Mouse (Mus musculus) spleen, embryonic (tissue): Measurements from ENCODE around the gene Inpp1.

ENCODE experiments used
- CTCF ChIA-PET: fragments of 350-600 bp; sonication (Branson Sonifier 250); formaldehyde crosslinking; loops from one replicate; lab custom pipeline; 2022; lab: Charles Lee

Inpp1 gene

DNA sequence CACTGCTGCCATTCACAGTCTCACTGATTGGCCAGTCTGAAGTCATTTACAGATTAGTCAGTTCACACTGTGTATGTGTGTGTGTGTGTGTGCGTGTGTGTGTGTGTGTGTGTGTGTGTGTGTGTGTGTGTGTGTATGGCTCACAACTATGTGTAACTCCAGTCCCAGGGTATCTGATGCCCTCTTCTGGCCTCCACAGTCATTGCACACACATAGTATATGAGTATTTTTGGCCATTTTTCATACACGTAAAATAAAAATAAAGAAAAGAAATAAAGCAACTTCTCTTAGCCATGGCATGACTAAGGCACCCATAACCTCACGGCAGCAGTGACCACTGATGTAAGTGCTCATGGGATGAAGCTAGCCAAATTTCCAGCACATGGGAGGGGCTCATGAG, 23.8 kb downstream of the Inpp1 start:
- CTCF ChIA-PET, result no interaction called here

DNA sequence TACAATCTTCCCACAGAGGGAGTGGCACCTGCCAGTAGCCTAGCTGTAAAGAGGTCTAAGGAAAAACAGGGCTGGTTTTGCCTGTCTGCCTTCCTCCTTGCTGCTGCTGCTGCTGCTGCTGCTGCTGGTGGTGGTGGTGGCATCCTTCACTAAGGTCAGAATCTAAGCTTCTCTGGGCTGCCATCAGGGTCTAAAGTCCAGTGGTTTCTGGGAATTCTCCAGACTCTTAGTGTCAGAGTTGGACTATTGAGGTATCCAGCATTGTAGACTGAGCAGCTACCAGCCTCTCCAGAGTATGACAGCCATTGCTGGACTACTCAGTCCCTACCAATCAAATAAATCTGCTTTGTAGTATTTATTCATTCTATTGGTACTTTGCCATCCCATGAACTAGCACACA, 24.8 kb downstream of the Inpp1 start:
- CTCF ChIA-PET, result interaction anchor here (0.5 kb wide), 1 partner anchor 145 kb away, joined by 3 read pairs; no protein-coding TSS in a partner anchor

DNA sequence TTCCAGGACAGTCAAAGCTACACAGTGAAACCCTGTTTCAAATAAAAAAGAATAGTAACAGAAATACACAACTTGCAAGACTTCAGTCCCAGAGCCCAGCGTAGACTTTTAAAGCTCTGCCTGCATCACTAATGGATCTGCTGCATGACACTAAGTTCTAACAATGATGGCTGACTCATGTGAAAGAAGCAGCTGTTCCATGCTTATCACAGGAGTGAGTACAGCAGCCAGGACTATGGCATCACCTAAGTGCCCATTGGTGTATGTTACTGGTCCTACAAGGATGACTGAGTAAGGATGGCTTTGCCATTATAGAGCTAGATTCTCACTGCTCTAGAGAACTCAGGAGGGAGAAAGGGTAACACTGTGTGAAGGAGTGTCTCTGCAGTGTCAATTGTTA, 30.2 kb downstream of the Inpp1 start:
- CTCF ChIA-PET, result no interaction called here

DNA sequence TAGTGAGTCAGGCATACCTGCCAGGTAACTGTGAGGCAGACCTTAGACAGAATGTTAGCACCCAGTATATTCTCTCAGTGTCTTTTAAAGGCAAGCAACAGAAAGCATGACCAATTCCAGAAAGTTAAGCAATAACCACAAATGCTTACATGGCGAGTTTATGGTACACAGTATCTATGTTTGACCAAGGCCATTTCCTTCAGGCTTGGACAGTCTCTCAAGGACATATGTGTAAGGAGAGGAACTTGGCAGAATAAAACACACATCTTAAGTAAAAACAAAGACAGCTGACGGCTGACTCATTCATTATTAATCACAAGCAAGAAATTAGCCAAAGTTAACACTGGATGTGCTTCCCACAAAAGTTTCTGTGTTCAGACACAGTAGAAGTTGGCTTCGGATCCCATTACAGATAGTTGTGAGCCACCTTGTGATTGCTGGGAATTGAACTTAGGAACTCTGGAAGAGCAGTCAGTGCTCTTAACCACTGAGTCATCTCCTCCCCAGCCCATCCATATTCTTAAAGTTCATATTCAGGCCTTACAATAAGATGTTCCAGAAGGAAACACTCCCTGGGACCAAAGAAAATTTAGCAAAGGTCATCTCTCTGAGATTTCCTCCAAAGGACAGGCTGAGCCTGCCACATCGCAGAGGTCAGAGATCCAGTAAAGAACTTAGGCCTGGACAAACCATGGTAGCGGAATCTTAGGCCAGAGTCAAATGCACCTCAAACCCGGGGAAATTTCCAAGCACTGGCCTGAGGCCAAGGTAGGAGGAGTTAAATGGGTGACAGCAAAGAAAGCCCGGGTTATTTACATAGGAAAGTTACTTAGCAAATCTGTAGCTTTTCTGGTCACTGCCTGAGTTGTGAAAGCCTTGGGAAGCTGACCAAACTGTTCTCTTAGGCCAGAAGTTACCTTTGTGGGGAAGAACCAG, 52.0 kb downstream of the Inpp1 start:
- CTCF ChIA-PET, result no interaction called here

DNA sequence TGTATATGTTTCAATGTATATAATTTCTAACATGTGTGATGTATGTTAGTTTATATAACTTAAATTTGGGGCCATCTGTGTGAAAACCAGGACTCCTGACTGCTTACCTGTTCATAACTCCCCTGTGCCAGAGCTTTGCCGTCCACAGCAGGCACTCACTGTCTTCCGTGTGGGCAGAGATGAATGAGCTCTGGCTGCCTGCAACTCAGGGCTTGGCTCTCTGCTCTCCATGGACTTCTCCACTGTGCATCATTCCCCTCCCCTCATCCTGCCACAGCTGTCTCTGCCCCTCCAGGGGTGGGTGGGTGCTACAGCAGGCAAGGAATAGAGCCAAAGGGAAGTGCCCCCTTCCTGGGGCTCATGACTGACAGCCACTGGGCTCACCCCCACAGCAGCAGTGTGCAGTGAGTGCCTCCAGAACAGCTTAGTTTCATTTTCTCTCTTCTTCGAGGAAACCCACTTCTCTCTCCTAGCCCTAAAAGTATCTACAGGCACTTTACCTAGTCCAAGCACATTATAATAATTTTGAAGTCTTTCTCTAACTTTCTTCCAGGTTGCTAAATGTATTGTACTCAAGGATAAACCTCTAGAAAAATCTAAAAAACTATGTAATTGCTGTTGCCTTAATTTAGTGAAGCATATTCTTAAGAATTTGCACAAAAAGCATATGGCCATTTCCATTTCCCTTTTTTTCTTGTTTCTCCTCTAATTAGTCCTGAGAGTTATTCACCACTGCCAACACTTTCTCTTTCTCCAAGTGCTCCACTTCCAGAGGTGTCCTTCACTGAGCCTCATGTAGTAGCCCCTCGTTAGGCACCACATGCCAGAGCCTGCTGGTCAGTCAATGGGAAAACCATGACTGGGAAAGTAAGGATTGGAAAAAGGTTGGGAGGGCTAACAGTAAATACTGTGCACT, 53.3 kb downstream of the Inpp1 start:
- CTCF ChIA-PET, result no interaction called here

DNA sequence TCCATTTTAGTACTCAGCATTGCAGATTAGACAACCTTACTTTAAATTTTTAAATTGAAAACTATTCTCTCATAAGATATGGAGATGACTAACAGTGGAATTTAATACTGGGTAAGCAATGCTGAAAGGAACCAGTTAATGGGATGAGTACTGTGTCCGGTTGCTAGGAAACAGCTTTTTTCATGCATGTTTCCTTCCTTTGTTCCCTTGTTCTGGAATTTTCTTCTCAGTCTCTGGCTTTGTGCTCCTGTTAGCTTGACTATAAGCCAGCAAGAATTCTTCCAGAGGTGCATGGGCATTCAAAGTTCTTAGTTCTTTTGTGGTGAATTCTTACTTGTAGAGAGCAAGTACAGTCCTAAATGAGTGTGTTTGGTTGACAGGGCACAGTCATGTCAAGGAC, 59.3 kb downstream of the Inpp1 start:
- CTCF ChIA-PET, result interaction anchor here (0.5 kb wide), 1 partner anchor 678 kb away, joined by 4 read pairs; no protein-coding TSS in a partner anchor

DNA sequence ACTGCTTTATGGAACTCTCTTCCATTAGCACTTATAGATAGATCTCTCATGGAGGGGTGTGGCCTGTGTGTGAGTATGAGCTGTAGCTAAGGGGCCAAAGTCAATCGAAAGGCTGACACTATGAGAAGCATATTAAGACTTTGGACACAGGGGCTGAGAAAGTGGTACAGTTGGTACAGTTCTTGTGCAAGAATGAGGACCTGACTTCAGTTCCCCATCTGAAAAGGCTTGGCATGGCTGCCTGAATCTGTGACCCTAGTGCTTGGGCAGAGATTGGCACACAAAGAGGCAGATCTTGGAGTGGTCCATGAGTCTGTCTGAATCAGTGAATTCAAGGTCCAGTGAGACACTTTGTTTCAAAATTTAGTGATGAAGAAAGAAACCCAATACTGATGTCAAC, 63.2 kb downstream of the Inpp1 start:
- CTCF ChIA-PET, result no interaction called here

DNA sequence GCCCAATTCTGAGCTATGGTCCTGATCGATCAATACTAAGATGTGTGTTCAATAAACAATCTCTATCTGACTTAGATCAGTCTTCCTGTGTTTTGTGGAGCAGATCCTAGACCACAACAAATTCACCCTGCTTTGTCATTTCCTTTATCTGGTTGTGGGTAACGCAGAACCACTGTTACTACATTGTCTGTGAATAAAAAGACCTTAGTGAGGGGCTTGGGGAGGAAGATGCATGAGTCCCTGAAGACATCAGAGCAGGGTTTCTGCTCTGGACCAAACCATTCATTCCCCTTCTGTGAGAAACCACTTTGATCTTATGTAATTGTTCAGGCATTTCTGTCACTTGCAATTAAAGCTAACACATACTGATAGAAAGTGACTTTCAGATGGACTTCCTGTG, 63.7 kb downstream of the Inpp1 start:
- CTCF ChIA-PET, result no interaction called here

DNA sequence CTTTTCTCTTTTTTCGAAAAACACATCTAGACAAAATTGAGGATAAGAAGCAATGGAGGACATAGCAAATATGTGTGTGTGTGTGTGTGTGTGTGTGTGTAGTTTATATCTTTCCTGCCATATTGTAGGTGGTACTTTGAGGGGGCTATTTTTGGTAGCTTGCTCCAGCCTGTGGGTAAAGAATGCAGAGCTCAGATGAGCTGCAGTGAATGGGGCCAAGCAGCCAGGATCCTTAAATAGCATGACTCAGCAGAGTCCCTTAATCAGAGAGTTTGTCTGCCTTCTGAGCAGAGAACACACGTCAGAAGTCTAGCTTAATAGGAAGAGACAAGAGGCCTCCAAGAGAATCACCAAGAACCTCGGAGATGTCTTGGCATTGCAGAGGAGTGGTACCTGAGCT, 64.8 kb downstream of the Inpp1 start:
- CTCF ChIA-PET, result interaction anchor here (0.6 to 0.8 kb wide), 2 partner anchors 118 to 1731 kb away, joined by 3 to 4 read pairs; no protein-coding TSS in a partner anchor

DNA sequence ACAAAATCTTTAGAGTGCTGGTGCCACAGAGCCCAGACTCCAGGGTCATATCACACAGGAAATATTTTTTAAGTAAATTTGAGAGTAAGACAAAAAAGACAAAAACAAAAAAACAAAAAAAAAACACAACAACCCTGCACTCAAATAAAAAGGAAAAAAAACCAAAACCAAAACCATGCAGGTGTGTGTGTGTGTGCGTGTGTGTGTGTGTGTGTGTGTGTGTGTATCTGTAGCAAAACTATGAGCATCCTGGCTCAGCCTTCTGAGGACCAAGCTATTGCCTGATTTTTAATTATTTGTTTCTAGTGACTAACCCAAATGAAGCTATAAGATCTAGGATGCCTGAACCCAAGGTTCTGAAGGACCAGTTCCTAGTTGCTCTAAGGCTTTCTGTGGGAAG, 65.9 kb downstream of the Inpp1 start:
- CTCF ChIA-PET, result interaction anchor here (0.7 kb wide), 1 partner anchor 104 kb away, joined by 3 read pairs; no protein-coding TSS in a partner anchor

DNA sequence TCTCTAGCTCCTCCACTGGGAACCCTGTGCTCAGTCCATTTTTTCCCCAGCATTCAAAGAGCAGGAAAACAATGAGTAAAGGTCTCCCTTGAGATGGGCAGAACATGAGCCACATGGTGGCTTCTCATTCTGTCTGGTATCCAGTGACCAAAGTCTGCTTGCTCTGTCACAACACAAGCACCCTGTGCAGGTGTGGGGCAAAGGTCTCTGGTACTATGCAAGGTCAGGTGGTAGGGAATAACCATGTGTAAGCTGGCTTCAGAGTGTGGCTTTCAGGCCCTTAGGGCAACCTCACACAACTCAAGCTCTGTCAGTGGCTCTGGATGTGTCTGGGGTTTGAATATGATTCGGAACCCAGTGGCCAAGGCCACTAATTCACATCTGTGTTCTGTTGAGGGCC, 67.5 kb downstream of the Inpp1 start:
- CTCF ChIA-PET, result no interaction called here

DNA sequence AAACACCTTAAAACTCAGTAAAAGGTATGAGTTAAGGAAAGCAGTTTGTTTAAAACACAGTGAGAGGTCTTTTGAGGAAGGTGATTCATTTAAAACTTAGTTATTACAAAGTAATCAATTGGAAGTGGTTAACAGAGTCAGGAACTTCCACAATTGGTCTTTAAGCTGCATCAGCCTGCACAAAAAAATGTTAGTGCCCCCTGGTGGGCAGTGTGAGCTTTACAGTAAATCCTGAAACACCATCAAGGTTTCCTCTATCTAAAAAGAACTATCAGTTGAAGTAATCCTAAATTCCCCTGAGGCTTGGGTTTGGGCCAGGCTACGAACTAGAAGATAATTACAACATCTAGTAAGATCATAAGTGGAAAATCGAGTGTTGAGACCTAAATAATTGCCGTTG, 69.2 kb downstream of the Inpp1 start:
- CTCF ChIA-PET, result interaction anchor here (1.1 kb wide), 1 partner anchor 69 kb away, joined by 3 read pairs; the partner anchor contains the start of gene Inpp1

DNA sequence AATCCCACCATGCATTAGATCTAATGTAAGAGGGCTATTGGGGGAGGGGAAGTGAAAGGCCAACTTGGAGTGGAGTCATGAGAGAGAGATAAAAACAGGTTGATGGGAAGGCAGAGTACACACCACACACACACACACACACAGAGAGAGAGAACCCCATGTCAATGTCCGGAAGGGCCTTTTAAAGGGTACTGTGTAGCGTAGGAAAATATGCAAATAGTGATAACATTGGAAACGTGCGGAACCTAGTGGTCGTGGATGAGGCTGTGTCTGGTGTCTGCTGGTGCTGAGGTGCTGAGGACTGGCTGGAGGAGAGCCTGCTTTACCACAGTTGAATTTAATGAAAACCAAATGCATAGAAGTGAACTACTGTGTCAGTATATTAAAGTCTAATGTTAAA, 74.9 kb downstream of the Inpp1 start:
- CTCF ChIA-PET, result no interaction called here
